Mouse (Mus musculus) ZHBTc4 (cell line): ENCODE data around the gene Epha7.

Experiments
- DNase-seq: peaks from one replicate; pipeline ENCODE4 v3.0.0-alpha.2; 2011; ENCODE audit warnings: low read depth, low spot score

Gene Epha7

DNA sequence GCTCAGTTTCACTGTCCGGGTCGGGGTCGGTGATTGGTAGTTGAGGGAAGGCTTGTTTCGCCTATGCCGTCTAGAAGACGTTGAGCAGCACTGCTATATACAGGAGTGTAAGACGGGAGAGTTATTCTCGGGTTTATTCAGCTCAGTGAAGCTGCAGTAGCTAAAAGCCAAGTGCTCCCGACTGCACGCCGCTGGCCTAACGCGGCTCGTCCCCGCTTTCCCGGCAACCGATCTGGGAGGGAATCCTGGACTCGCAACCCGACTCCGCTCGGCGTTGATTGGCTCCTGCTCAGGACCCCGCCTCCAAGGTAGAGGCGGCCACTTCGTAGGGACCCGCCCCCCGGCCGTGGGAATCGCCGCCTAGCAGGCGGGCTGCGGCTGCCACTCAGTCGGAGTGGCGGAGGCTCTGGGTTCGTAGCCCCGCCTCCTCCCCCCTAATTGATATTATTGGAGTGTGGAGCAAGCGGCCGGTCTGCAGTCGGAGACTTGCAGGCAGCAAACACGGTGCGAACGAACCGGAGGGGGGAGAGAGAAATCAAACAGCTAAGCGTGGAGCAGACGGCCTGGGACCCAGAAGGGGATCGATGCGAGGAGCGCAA, at the start of gene Epha7:
Gene Epha7, plus strand, starts transcription at position 441 of the 599 bp plus-strand sequence.
- DNase-seq: peak; percentile 98

- DNase-seq: no peak
Measured at GRCm38 (mm10) chr4:28783961-28784360, 29.0 kb upstream of the Epha7 start.

DNA sequence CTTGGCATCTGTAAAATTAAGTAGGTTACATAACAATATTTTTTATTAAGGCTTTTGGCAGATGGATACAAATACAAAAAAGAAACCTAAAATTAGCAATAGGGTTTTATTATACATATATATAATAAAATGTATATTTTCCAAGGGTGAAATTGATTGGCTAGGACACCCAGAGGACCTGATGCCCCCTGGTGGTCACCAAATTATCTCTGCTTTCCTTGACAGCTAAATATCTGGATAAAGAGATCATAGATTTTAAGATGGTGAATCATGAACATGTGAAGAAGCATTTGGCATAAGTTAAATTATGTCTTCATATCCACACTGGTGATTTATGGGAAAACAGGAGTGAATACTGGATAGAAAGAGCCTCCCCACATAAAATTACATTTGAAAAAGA, 4.1 kb upstream of the Epha7 start:
- peak; percentile 54 for DNase-seq

- no peak for DNase-seq
Measured at GRCm38 (mm10) chr4:28809703-28810102, 3.2 kb upstream of the Epha7 start.

DNA sequence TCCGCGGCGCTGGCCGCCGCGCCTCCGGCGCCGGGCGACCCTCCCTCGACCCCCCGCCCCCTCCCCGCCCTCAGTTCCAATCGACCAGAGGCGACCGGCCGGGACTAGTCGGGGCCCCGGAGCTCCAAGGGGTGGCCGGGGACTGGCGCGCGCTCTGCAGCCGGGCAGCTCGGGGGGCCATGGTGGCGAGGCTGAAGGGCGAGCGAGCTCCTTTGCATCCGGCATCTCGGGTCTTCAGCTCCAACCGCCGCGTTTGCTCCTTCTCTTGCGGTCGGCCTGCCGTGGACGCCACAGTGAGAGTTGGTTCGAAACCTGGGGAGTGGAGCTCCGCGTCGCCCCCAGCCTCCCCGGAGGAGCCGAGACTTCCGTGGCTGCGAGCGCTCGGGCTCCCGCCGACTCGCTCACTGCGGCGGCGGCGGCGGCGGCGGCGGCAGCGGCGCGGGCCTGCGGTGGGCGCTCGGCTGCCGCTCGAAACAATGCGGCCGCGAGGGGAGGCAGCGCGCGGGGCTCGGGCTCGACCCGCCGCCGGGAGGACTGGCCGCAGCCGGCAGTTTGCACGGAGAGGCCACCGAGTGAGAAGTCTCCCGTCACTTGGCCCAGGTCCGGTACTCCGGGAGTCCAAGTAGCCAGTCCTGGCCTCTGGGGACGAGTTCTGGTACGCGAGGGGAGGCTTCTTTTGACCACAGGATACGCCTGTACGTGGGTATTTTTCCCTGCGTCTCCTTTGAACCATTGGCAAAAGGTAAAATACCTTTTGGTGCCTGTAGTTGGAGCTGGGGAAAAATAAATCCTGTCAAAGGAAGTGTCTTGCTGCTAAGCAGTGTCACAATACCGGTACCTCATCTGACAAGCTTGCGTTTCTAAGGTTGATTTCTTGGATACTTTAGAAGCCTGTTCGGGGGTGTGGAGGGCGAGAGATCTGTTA, 882 bp downstream of the Epha7 start:
- peak; percentile 57 for DNase-seq

- DNase-seq: no peak
Measured at GRCm38 (mm10) chr4:28814476-28814815, 1.5 kb downstream of the Epha7 start.

GRCm38 (mm10) chr4:28814816-28815620, 2.1 kb downstream of the Epha7 start:
- peak; percentile 82 for DNase-seq

DNA sequence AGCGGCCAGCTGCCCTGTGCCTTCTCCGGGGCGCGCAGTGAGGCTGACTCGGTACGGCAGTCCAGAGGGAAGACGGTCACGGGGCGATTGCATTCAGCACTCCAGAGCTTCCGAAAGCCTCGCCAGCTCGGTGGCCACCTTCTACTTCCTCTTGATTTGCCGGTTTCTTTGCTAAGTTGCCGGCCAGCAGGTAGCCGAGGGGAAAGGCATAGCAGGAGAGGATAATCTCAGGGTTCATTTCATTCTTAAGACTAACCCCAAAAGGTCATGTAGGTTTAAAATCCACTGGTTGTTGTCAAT, 2.6 kb downstream of the Epha7 start:
- no peak for DNase-seq

- no peak for DNase-seq
Measured at GRCm38 (mm10) chr4:28823616-28824015, 10.7 kb downstream of the Epha7 start.

DNA sequence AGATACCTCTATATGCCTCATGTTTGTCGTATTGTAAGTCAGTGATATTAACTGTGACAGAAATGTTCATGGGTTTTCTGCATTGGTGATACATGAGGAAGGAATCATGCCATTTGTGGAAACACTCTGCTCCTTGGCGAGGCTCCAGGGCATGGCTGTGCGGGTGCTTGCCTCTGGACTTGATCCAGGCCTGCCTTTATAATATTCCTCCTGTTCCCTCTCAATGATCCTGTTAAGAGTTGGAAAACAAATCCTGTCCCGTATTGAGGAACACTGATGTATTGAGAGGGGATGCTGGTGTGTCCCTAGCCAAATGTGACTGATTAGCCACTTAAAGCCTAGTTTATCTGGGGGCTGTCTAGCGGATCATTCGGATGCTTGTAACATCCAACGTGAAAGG, 11.7 kb downstream of the Epha7 start:
- DNase-seq: no peak

DNA sequence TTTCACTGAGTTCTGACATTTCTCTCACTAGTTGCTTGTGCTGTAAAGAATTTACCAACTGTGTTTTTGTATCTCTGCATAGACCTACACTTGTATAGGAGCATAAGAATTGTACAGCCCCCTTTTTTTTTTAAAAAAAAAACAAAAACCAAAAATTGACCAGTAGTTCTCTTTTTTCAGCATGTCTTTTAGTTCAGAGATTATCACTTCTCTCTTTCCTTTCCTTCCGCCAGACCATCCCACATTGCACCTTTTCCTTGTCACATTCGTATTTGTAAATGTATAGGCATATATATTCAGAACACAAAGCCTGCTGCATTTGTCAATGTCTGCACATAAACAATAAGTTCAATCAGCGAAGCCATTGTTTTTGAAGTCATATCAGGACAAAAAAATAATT, 24.7 kb downstream of the Epha7 start:
- no peak for DNase-seq

DNA sequence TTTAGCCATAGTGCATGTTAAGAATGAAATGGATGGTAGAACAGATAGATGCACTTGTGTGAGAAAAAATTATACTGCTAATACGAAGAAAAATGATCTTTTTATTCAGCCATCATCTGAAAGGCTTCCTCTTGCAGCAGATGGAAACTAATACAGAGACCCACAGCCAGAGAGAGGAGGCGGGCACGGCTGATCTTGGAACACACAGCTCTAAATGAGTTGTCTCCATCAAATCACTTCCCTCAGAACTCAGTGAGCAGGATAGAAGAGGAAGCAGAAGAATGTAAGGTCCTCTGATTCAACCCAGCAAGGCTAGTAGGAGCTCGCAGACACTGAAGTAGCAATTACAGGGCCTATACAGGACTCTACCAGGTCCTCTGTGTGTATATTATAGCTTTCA, 33.4 kb downstream of the Epha7 start:
- DNase-seq: no peak

DNA sequence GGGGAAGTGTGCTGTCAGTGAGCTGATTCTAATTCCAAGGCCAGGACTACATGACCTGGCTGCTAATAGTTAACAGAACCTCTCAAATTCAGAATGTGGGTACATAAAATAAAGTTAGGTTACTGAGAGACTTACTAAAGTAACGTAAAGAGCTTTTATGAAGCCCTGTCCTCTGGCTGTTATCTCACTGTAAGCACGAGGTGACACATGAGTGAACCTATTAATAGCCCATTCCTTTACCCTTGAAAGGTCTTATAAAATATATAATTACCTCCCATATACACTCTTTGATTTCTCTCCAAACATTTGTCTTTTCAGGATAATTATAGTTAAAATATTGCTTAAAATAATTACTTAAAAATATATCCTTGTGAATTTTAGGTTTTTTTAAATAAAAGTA, 37.5 kb downstream of the Epha7 start:
- DNase-seq: no peak

DNA sequence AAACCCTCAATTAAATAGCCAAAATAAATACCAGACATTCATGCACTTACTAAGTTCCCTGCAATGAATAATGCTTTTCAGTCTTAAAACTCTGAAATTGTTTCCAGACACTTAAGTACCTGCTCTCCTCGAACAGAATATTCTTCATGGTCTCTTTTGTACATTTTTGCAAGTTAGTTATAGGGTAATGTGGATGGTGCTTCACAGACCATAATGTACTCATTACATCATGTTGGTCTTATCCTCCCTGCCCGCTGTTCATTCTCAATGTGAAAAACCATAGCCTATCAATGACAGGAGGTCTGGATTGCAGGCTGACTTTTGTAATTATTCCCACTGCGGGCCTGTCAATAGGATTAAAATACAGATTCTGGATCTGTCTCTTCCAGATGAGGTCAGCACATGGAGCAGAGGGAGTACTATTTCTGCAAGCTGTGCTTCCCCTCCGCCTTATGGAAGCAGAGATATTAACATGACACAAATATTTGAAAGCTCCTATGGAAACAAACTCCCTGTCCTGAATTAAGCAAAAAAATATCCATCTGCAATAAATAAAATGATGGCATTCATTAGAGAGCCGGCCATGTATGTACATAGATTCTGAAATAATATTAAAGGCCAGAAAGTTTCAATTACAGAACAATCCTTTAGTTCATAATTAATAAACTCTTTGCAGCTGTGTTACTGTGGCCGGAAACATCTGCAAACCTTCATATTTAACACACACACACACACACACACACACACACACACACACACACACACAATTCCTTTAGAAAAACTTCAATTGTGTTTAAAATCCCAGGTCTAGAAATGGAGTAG, 50.1 kb downstream of the Epha7 start:
- DNase-seq: no peak

DNA sequence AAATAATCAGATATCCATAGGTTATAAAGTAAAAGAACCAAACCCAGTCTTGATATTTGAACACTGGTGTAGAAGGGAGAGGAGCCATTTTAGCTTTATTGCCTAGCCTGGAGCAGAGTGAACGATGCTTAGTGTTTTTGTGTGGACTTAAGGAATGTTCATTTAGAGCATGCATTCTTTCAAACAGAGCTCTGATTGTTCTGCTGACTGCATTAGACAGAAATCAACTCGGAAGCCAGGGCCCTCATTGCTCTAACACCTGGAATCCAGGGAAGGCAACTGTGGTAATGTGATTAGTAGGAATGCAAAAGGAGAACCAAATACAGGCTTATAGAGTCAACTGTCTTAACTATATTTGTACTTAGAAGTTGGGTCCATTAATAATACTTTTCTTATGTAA, 53.5 kb downstream of the Epha7 start:
- peak; percentile 3 for DNase-seq

GRCm38 (mm10) chr4:28871615-28872014, 58.7 kb downstream of the Epha7 start:
- DNase-seq: no peak

GRCm38 (mm10) chr4:28881271-28882044, 68.5 kb downstream of the Epha7 start:
- no peak for DNase-seq

- no peak for DNase-seq
Measured at GRCm38 (mm10) chr4:28889630-28890029, 76.7 kb downstream of the Epha7 start.

- DNase-seq: no peak
Measured at GRCm38 (mm10) chr4:28890102-28890501, 77.2 kb downstream of the Epha7 start.

DNA sequence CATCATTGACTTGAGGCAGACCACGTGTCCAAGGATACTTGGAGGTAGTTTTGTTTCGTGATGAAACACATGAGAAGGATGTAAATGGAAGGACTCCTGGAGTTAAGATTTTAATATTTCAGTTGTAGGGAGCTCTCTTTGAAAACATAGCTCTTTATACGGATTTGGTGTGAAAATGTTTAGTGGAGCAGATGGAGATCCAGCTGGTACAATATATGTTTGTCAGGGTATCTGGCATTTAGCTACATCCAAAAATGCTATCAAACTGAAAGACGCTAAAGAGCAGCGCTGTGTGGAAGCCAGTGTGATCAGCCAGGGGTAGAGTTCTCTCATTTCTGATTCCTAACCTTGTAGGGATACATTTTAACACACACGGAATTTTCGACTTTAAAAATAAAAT, 82.5 kb downstream of the Epha7 start:
- no peak for DNase-seq

DNA sequence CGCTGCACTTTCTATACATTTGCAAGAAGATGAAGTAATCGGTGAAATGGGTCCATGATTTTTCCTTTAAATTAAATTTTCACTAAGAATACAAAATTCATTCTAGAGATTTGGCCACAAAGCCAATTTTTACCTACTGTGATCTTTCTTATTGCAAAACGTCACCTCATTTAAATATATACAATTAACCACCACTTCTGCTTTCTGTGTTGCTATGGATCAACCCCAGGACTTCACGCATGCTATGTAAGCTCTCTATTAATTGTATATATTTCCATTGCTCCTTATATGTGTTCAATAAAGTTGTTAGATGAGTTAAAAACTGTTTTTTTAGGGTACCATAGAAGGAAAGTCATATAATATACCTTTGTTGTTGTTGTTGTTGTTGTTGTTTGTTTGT, 86.4 kb downstream of the Epha7 start:
- no peak for DNase-seq
